Mouse (Mus musculus) embryo, embryonic 11.5 days (tissue): ENCODE measurements at regions not wholly inside any gene's neighbourhood (a gene's known extent, or its start where the extent isn't known, plus 50 kb on each side); places are given as distances from the start of the nearest gene placed in this dataset.

ENCODE experiments used
- DNase-seq: peaks from one replicate; pipeline ENCODE4 v3.0.0-alpha.2; 2012; ENCODE audit warnings: low read depth, low spot score

DNA sequence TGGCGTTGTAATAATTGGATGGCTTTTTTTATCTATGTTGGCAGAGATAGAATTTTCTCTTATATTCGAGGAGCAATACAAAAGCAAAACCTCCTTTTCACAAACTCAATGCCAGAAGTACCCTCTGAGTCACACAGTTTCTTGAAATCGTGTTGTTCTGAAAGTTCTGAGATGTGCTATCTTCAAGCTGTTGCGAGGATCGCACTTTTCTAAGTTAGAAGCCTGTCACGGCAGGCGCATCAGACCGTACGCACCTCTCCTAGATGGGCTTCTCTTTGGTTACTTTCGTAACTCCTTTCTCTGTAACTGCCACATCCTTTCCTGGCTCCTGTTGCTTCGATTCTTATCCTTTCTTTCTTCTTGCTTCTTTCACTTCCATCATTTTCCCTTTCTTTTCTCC lies 271.2 kb upstream of the Arrdc3 start:
- no peak for DNase-seq

DNA sequence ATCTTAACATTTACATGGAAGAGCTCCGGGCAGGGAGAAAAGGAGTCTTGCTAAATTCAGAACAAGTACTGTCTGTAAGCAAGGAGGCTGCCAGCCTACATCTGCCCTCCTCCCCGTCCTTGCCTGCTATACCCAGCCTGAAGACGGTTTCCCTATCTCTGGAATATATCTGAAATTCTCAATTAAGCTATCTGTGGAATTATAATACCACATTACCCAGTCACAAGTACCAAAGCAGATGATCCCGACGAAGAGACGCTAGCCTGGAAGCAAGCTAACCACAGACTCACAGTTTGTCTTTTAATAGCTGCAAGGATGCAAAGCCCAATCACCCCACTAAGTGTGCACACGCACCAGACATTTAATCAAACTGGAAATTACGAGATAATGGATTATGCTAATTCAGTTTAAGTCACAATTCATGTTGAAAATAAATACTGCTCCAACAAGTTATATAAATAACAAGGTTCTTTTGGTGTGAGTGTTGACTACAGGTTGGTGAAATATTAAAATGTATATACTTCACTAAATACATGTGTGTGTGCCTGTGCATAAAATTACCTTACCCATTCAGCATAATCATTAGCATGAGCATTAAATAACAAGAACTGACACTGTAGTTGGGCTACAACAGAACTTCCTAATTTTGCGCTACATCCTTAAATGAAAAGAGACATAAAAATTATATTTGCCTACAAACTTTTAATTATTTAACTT lies 269.9 kb upstream of the Arrdc3 start:
- DNase-seq = no peak

GRCm38 (mm10) chr13:80613884-80614247 lies 269.3 kb upstream of the Arrdc3 start:
- no peak for DNase-seq

DNA sequence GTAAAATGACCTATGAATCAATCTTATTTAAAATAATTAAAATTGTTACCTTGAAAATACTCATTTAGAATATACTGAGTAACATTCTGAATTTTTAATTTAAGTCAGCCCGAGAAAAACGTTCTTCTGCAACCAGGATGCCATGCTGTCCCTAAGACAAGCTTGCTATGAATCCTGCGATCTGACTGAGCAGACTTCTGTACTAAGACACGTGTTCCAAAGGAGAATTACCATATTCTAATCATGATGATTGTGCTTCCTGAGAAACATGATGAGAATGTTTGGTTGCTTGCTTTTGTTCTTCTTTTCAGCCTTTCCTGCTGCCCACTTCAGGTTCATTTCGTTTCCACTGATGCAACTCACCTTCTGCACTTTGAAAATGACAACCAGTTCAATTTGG lies 268.2 kb upstream of the Arrdc3 start:
- DNase-seq = no peak

DNA sequence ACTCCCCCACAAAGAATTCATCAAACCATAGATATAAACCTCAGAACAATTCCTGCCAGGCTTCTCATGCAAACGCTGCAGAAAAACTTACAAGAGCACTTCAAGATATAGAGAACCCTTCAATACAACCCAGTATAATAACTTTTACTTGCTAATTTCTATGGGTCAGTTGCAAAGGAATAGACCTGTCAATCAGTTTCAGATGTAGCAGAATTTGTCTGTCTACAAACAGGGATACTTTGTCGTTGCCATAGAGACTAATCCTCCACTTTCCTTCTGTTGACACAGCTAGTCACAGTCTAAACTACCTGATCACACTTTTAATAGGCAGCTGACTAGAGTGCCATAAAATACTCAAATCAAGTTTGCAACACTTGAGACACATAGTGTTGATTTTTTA lies 260.2 kb upstream of the Arrdc3 start:
- no peak for DNase-seq

GRCm38 (mm10) chr13:80641334-80641733 lies 241.8 kb upstream of the Arrdc3 start:
- no peak for DNase-seq

DNA sequence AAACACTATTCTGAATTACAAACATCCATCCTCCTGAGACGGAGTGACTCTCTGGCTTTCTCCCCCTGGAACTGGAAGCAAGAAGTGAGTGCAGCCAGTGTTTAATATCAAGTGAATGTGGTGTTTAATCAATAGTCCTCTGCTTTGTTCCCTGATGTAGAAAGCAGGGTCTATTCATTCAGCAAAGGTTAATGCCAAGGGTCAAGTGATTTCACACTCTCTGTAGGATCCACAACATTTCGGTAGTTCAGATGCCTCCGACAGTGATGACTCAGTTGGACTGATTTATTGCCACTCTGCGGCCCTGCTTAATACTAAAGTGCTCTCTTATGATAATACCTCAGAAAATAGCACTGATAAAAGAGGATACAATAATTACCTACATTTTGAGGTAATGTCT lies 235.6 kb upstream of the Arrdc3 start:
- peak; percentile 11 for DNase-seq

DNA sequence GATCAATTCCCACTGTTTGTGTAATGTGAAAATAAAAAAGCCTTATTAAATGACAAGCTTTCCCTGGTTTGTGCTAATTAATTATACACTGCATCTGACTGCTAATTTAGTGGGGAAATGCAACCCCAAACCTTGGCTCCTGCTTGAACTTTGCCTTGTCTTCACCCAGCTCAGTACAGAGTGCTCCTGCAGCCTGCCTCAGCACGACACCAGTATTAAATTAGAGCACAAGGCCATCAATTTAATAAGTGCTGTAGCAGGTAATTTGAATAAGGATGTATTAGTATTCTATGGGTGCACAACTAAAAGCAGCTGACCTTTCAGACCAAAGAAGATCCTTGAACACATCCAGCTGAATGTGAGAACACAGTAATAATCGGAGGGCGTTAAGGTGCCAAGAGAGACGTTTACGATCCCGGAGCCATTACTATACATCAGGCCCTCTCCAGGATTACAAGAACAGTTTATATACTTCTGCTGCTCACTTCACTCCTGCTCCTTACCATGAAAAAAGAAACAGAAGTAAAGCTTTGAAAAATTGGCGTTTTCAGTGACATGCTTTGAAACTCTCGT lies 230.1 kb upstream of the Arrdc3 start:
- DNase-seq = no peak

DNA sequence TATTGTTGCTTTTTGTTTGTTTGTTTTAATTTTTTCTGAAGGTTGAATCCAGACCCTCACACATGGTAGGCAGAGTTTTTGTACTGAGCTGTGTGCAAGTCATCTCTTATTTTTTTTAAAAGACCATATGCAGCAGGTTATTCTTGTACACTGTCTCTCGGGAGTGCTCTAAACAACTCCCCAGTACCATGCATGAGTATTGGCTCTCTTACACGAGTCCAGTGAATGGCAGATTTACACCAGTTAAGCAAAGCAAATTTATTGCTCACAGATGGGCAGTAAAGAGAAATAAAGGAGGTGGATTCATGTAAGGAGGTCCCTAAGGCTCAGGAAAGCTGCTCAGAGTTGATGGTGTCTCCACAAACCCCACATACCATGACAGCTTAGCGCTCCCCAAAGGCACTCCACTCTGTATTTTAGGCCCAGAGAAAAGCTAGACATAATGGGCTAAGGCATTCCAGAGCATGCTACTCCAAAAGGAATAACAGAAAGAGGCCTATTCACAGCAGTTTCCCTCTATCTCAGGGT lies 216.9 kb upstream of the Arrdc3 start:
- DNase-seq = peak; percentile 29

DNA sequence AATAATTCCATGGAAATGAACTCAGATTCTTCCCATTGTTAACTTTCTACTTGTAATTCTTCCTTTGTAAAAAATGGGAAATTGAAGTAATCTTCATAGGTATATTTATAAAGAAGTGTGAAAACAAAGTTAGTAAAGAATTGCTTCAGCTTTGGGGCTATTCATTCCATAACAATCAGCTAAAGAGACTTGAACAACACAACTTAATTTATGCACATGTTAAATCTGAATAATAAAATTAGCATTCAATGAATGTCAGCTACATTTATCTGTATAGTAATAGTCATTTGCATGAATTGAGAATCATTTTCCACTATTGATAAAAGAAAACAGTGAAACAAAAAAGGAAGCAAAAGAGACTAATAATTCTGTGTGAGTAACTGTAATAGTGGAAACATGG lies 193.3 kb upstream of the Arrdc3 start:
- DNase-seq = no peak

DNA sequence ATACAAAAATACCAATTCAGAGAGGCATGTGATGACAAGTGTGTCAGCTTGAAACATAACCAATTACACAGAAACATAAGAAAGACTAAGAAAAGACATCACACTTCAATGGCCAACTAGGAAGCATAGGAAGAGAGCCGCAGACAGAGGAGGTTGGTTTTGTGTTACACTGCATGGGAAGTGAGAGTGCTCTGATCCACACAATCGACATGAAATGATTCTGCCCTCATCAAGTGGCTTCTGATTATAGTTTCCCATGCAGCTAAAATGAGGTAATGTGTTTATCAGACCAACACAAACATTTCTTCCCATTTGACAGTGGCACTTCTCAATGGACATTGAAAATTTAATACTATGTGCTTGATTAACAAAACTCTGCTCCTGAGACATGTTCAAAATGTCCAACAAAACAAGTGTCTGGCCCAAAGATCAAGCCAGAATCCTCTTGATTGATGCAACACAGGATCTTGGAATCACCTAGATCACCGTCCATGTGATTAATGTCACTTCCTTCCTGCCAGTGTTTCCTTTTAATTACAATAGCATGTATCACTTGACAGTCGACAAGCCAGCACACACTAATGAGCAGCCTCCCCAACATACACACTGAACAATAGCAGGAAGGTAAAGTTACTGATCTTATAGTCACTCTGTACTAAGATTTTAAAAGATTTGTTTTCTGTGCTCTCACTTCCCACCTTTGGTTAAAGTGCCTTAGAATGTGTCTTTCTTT lies 192.4 kb upstream of the Arrdc3 start:
- no peak for DNase-seq

DNA sequence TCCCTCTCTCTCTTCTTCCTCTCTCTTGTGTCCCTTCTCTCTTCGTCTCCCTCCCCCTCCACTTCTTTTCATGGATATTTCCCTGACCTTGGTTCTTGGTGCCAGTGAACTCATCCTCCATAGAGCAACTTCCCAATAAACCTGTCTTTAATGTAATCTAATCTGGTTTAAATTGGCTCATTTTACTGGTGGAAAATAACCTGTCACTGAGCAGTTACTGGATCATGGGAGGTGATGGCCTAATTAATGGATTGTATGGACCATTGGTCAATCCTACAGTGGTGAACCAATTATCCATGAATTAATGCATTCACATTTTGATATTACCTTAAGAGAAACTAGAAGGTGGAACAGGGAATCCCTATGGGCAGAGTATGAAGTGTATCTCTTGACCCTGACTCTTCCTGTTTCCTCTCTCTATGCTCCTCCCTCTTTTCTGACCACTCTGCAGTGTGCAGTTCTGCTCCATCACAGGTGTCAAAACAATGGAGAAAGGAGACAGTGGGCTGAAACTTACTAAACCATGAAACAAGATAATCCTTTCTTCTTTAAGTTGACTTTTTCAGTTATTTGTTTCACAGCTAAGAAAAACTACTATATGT lies 187.5 kb upstream of the Arrdc3 start:
- DNase-seq = no peak

- DNase-seq = no peak
Measured at GRCm38 (mm10) chr13:80709531-80710306, 173.5 kb upstream of the Arrdc3 start.

DNA sequence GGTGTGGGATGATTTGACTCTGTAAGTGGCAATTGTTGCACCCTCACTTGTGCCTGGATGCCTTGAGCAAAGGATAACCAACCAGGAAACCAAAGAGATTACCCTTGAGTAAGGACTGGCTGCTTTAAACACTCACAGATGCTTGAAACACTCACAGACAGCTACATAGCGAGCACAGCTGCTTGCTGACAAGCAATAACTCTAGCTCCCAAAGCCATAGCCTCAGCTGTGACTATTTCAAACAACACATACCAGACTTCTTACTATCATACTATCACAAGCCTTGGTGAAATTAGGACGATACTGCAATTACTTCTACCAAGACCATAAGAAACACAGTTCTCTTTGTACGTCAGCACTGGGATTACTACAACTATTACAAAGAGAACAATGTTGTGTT lies 163.9 kb upstream of the Arrdc3 start:
- DNase-seq = no peak

- DNase-seq = no peak
Measured at GRCm38 (mm10) chr13:80723215-80724006, 159.8 kb upstream of the Arrdc3 start.

DNA sequence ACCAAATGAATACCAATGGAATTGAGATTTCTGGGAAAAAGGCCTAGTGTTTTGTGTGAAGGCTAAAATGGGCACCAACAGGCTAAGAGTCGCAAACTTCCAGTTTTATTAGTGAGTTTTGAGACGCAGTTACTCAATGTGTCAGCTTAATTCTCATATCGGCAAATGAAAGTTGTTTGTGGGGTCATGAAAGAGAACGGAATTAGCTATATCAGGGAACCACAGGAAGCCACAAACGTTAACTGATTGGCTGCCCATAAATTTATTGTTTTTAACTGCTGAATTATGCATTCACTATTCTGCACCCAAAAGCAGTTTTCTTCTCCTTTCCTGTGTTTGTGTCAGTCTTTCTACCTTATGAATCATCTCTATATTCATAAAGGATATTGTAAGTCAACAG lies 154.0 kb upstream of the Arrdc3 start:
- no peak for DNase-seq

GRCm38 (mm10) chr13:80745991-80746390 lies 137.2 kb upstream of the Arrdc3 start:
- DNase-seq = no peak

- peak; percentile 22 for DNase-seq
Measured at GRCm38 (mm10) chr13:80747022-80747421, 136.2 kb upstream of the Arrdc3 start.
